Mouse (Mus musculus): Measurements from ENCODE around the gene Tssk4. TPM values are rescaled to one million over a fixed set of nuclear protein-coding genes. Genes with fewer than 3 reads are reported as not detected.

Gene Tssk4
- polyA plus RNA-seq (2014; fragmentation: Nextera tagmentation; extraction: Ambion mirVana): 0.59 and 1.6 TPM in 2 replicates

GRCm38 (mm10) chr14:55649884-55650283, at the start of gene Tssk4:
Gene Tssk4 (plus strand): TSS chr14:55650184.
- 95% methylated on average over 2 of the region's 2 CpGs for WGBS
- Histone ChIP-seq H3K4me3 (ENCODE audit: low read depth, low read length) (no peak within 1 kb of the TSS), H3K4me2 (replicated peaks; ENCODE audit: low read depth, low read length) (no peak within 1 kb of the TSS), H3K27me3 (ENCODE audit: control insufficient read depth, insufficient read depth, low read length) (no peaks in the 10 kb centered on the region), H3K36me3 (ENCODE audit: control insufficient read depth, insufficient read depth, low read length) (peaks cover 4% of the 10 kb centered on the region; the same call in 1 of the 2 replicates), H3K9me3 (ENCODE audit: control insufficient read depth, low read depth, low read length) (no peaks in the 10 kb centered on the region), H3K4me1 (ENCODE audit: control insufficient read depth, insufficient read depth, low read length) (0 out of 2 replicates have a peak, but pooled peaks cover 1% of the 10 kb centered on the region), H3K27ac (ENCODE audit: low read length) (no peak within 1 kb of the TSS), H3K9ac (replicated peaks; ENCODE audit: low read depth, low read length) (no peak within 1 kb of the TSS)
- ATAC-seq (ENCODE audit: insufficient number of reproducible peaks, insufficient read depth, low FRiP score, low read depth): no peak

GRCm38 (mm10) chr14:55603271-55603632, 46.7 kb upstream of the Tssk4 start, which contains the start of gene Irf9:
Gene Irf9 (plus strand): TSS chr14:55603571.
- Histone ChIP-seq H3K4me3 (ENCODE audit: low read depth, low read length) (peak within 1 kb of the TSS; percentile 29), H3K9ac (replicated peaks; ENCODE audit: low read depth, low read length) (0 out of 2 replicates have a peak within 1 kb of the TSS, but pooled peaks have one; percentile 11), H3K27ac (ENCODE audit: low read length) (peak within 1 kb of the TSS; percentile 79), H3K9me3 (ENCODE audit: control insufficient read depth, low read depth, low read length) (no peaks in the 10 kb centered on the region), H3K27me3 (ENCODE audit: control insufficient read depth, insufficient read depth, low read length) (no peaks in the 10 kb centered on the region), H3K4me1 (ENCODE audit: control insufficient read depth, insufficient read depth, low read length) (peaks cover 10% of the 10 kb centered on the region; the same call in 1 of the 2 replicates), H3K36me3 (ENCODE audit: control insufficient read depth, insufficient read depth, low read length) (peaks cover 59% of the 10 kb centered on the region), H3K4me2 (replicated peaks; ENCODE audit: low read depth, low read length) (peak within 1 kb of the TSS; percentile 49)
- WGBS: 87% methylated on average over 7 of the region's 7 CpGs
- no peak for ATAC-seq (ENCODE audit: insufficient number of reproducible peaks, insufficient read depth, low FRiP score, low read depth)

- Histone ChIP-seq H3K4me1 (ENCODE audit: control insufficient read depth, insufficient read depth, low read length) (peaks cover 10% of the 10 kb centered on the region; the same call in 1 of the 2 replicates), H3K27me3 (ENCODE audit: control insufficient read depth, insufficient read depth, low read length) (no peaks in the 10 kb centered on the region), H3K4me3 (ENCODE audit: low read depth, low read length) (peak overlapping the region; percentile 29), H3K4me2 (replicated peaks; ENCODE audit: low read depth, low read length) (peak overlapping the region; percentile 49), H3K27ac (ENCODE audit: low read length) (peak overlapping the region; percentile 79), H3K9ac (replicated peaks; ENCODE audit: low read depth, low read length) (0 out of 2 replicates have a peak overlapping the region, but pooled peaks have one; percentile 11), H3K36me3 (ENCODE audit: control insufficient read depth, insufficient read depth, low read length) (peaks cover 56% of the 10 kb centered on the region), H3K9me3 (ENCODE audit: control insufficient read depth, low read depth, low read length) (no peaks in the 10 kb centered on the region)
- peak; percentile 93 for ATAC-seq (ENCODE audit: insufficient number of reproducible peaks, insufficient read depth, low FRiP score, low read depth)
- WGBS: 12% methylated on average over 19 of the region's 19 CpGs
These were observed 46.1 kb upstream of the Tssk4 start for GRCm38 (mm10) chr14:55603633-55604576.

GRCm38 (mm10) chr14:55604823-55605222, 45.2 kb upstream of the Tssk4 start:
- 0 out of 2 replicates have a peak overlapping the region, but pooled peaks have one; percentile 11 for H3K9ac ChIP-seq (replicated peaks; ENCODE audit: low read depth, low read length)
- H3K9me3 ChIP-seq (ENCODE audit: control insufficient read depth, low read depth, low read length): no peaks in the 10 kb centered on the region
- WGBS: 92% methylated on average over 11 of the region's 11 CpGs
- no peaks in the 10 kb centered on the region for H3K27me3 ChIP-seq (ENCODE audit: control insufficient read depth, insufficient read depth, low read length)
- H3K36me3 ChIP-seq (ENCODE audit: control insufficient read depth, insufficient read depth, low read length): peaks cover 50% of the 10 kb centered on the region
- no peak overlapping the region for H3K4me3 ChIP-seq (ENCODE audit: low read depth, low read length)
- peaks cover 10% of the 10 kb centered on the region; the same call in 1 of the 2 replicates for H3K4me1 ChIP-seq (ENCODE audit: control insufficient read depth, insufficient read depth, low read length)
- no peak for ATAC-seq (ENCODE audit: insufficient number of reproducible peaks, insufficient read depth, low FRiP score, low read depth)
- no peak overlapping the region; the same call in 1 of the 2 replicates for H3K4me2 ChIP-seq (replicated peaks; ENCODE audit: low read depth, low read length)
- H3K27ac ChIP-seq (ENCODE audit: low read length): no peak overlapping the region

GRCm38 (mm10) chr14:55605743-55606459, 44.1 kb upstream of the Tssk4 start:
- Histone ChIP-seq H3K4me2 (replicated peaks; ENCODE audit: low read depth, low read length) (no peak overlapping the region), H3K4me3 (ENCODE audit: low read depth, low read length) (no peak overlapping the region), H3K9ac (replicated peaks; ENCODE audit: low read depth, low read length) (no peak overlapping the region), H3K9me3 (ENCODE audit: control insufficient read depth, low read depth, low read length) (no peaks in the 10 kb centered on the region), H3K27ac (ENCODE audit: low read length) (no peak overlapping the region), H3K36me3 (ENCODE audit: control insufficient read depth, insufficient read depth, low read length) (peaks cover 44% of the 10 kb centered on the region), H3K4me1 (ENCODE audit: control insufficient read depth, insufficient read depth, low read length) (peaks cover 10% of the 10 kb centered on the region; the same call in 1 of the 2 replicates), H3K27me3 (ENCODE audit: control insufficient read depth, insufficient read depth, low read length) (no peaks in the 10 kb centered on the region)
- WGBS: 91% methylated on average over 16 of the region's 16 CpGs
- ATAC-seq (ENCODE audit: insufficient number of reproducible peaks, insufficient read depth, low FRiP score, low read depth): no peak

- Histone ChIP-seq H3K4me2 (replicated peaks; ENCODE audit: low read depth, low read length) (no peak overlapping the region), H3K27me3 (ENCODE audit: control insufficient read depth, insufficient read depth, low read length) (no peaks in the 10 kb centered on the region), H3K36me3 (ENCODE audit: control insufficient read depth, insufficient read depth, low read length) (peaks cover 23% of the 10 kb centered on the region), H3K9ac (replicated peaks; ENCODE audit: low read depth, low read length) (no peak overlapping the region), H3K9me3 (ENCODE audit: control insufficient read depth, low read depth, low read length) (no peaks in the 10 kb centered on the region), H3K4me3 (ENCODE audit: low read depth, low read length) (no peak overlapping the region), H3K4me1 (ENCODE audit: control insufficient read depth, insufficient read depth, low read length) (peaks cover 8% of the 10 kb centered on the region; the same call in 1 of the 2 replicates), H3K27ac (ENCODE audit: low read length) (no peak overlapping the region)
- WGBS: 94% methylated on average over 6 of the region's 6 CpGs
- ATAC-seq (ENCODE audit: insufficient number of reproducible peaks, insufficient read depth, low FRiP score, low read depth): no peak
These were observed 41.6 kb upstream of the Tssk4 start for GRCm38 (mm10) chr14:55608339-55608738.

GRCm38 (mm10) chr14:55613346-55613745, 36.6 kb upstream of the Tssk4 start:
- WGBS: 68% methylated on average over 6 of the region's 6 CpGs

GRCm38 (mm10) chr14:55614565-55615178, 35.3 kb upstream of the Tssk4 start:
- Histone ChIP-seq H3K36me3 (ENCODE audit: control insufficient read depth, insufficient read depth, low read length) (no peaks in the 10 kb centered on the region), H3K9me3 (ENCODE audit: control insufficient read depth, low read depth, low read length) (no peaks in the 10 kb centered on the region), H3K27me3 (ENCODE audit: control insufficient read depth, insufficient read depth, low read length) (no peaks in the 10 kb centered on the region), H3K4me3 (ENCODE audit: low read depth, low read length) (no peak overlapping the region), H3K27ac (ENCODE audit: low read length) (no peak overlapping the region), H3K4me2 (replicated peaks; ENCODE audit: low read depth, low read length) (no peak overlapping the region), H3K4me1 (ENCODE audit: control insufficient read depth, insufficient read depth, low read length) (no peaks in the 10 kb centered on the region), H3K9ac (replicated peaks; ENCODE audit: low read depth, low read length) (no peak overlapping the region)
- WGBS: 79% methylated on average over 7 of the region's 7 CpGs
- no peak for ATAC-seq (ENCODE audit: insufficient number of reproducible peaks, insufficient read depth, low FRiP score, low read depth)

More at GRCm38 (mm10) chr14:55613346-55613745, 36.6 kb upstream of the Tssk4 start:
- Histone ChIP-seq H3K9me3 (ENCODE audit: control insufficient read depth, low read depth, low read length) (no peaks in the 10 kb centered on the region), H3K27me3 (ENCODE audit: control insufficient read depth, insufficient read depth, low read length) (no peaks in the 10 kb centered on the region), H3K27ac (ENCODE audit: low read length) (no peak overlapping the region), H3K36me3 (ENCODE audit: control insufficient read depth, insufficient read depth, low read length) (peaks cover 1% of the 10 kb centered on the region; the same call in 1 of the 2 replicates), H3K4me3 (ENCODE audit: low read depth, low read length) (no peak overlapping the region), H3K4me2 (replicated peaks; ENCODE audit: low read depth, low read length) (no peak overlapping the region), H3K4me1 (ENCODE audit: control insufficient read depth, insufficient read depth, low read length) (no peaks in the 10 kb centered on the region), H3K9ac (replicated peaks; ENCODE audit: low read depth, low read length) (no peak overlapping the region)
- no peak for ATAC-seq (ENCODE audit: insufficient number of reproducible peaks, insufficient read depth, low FRiP score, low read depth)
